Mouse (Mus musculus) kidney, adult 2 months (tissue): Measurements from ENCODE around the gene Pla2g4a. TPM values are rescaled to one million over a fixed set of nuclear protein-coding genes. Genes with fewer than 3 reads are reported as not detected.

Source experiments
- DNase-seq: peaks from one replicate; pipeline ENCODE4 v3.0.0; 2021
- H3K27ac ChIP-seq: fragments of 200-500 bp; 2 replicates; pipeline ENCODE4 v1.5.1; 2012; ENCODE audit warnings: low read depth, low read length, control low read depth, inconsistent platforms; ENCODE audit not compliant: insufficient read depth
- H3K27me3 ChIP-seq: fragments of 200-500 bp; replicated peaks from 2 replicates; pipeline ENCODE4 v1.6.1; 2012; ENCODE audit warnings: mild to moderate bottlenecking, moderate library complexity, low read length, inconsistent platforms; ENCODE audit not compliant: control insufficient read depth, insufficient read depth
- H3K36me3 ChIP-seq: fragments of 200-500 bp; 2 replicates; pipeline ENCODE4 v1.6.1; 2012; ENCODE audit warnings: mild to moderate bottlenecking, moderate library complexity, low read length, inconsistent platforms; ENCODE audit not compliant: control insufficient read depth, insufficient read depth
- H3K4me1 ChIP-seq: fragments of 200-500 bp; 2 replicates; pipeline ENCODE4 v1.6.1; 2011; ENCODE audit warnings: low read length; ENCODE audit not compliant: control insufficient read depth, insufficient read depth
- H3K4me3 ChIP-seq: fragments of 200-500 bp; 2 replicates; pipeline ENCODE4 v1.5.1; 2011; ENCODE audit warnings: mild to moderate bottlenecking, low read depth, low read length, control low read depth; ENCODE audit not compliant: insufficient read depth
- CTCF ChIP-seq: fragments of 200-500 bp; conservative IDR thresholded peaks from 2 replicates; pipeline ENCODE4 v1.5.1; 2011; ENCODE audit warnings: low read depth, mild to moderate bottlenecking, control low read depth, low read length, moderate library complexity, mixed read lengths; ENCODE audit not compliant: insufficient read depth, insufficient read length
- POLR2A ChIP-seq: fragments of 200-500 bp; IDR thresholded peaks from one replicate; pipeline ENCODE4 v1.6.1; 2011; ENCODE audit warnings: low read depth, low read length, control low read depth
- WGBS: fragments of 180-500 bp; shearing (Covaris S2); methylation state at CpG from one replicate; pipeline ENCODE4 v1.1.7; 2018; 5-methylcytosine and 5-hydroxymethylcytosine counted together
- polyA plus RNA-seq: library from polyadenylated mRNA; depleted of rRNA; stranded (reverse); fragments of >200 nt; gene quantifications from 2 replicates; pipeline ENCODE4 v1.2.3, GENCODE M21; 2012

The Pla2g4a gene
- polyA plus RNA-seq, 1 experiment: 3.4 TPM

GRCm38 (mm10) chr1:149878175-149878574 is 82.9 kb downstream of the Pla2g4a start:
- WGBS: 79% methylated on average over 3 of the region's 3 CpGs
- Histone ChIP-seq H3K36me3 (no peaks in the 10 kb centered on the region), H3K27me3 (no peaks in the 10 kb centered on the region), H3K27ac (no peak overlapping the region), H3K4me1 (no peaks in the 10 kb centered on the region), H3K4me3 (no peak overlapping the region)
- TF ChIP-seq POLR2A (no peak), CTCF (no peak)
- no peak for DNase-seq

DNA sequence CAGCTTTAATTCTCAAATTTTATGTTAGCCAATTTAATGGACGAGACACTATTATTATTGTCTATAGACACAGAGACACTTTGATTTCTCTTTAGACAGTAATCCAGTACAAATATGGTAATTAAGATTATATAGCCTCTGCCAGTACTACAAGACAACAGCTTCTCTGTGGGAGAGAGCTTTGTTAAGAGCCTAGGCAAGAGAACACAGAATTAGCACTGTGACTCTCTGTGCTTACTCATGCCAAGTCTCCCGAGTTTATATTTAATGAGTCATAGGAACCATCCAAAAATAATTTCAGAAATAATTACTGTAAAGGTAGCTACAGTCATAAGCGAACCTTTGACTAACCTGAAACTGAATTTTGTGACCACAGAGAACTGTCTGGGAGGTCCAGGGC is 84.6 kb downstream of the Pla2g4a start:
- TF ChIP-seq CTCF (no peak), POLR2A (no peak)
- H3K4me1 ChIP-seq: no peaks in the 10 kb centered on the region
- WGBS: 79% methylated on average over 3 of the region's 3 CpGs
- H3K27me3 ChIP-seq: no peaks in the 10 kb centered on the region
- H3K36me3 ChIP-seq: no peaks in the 10 kb centered on the region; the same call in 1 of the 2 replicates
- no peak overlapping the region for H3K27ac ChIP-seq
- no peak for DNase-seq
- no peak overlapping the region for H3K4me3 ChIP-seq

DNA sequence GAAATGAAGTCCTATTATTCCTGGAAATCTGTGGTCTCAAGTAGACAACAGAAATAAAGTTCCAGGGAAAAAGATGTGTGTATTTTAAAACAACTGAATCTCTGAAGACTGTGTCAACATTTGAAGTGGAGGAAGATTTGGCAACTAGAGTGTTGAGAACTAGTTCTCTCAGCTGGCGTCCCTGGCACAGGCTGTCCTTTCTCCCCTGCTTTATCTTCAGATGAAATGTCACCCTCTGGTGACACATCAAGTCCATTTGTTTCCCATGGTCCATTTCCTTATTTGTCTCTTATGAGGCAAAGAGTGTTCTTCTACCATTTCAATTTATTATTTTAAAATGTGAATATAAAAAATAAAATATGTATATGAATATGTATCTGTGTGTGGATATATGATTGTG is 89.5 kb downstream of the Pla2g4a start:
- no peak for DNase-seq
- H3K36me3 ChIP-seq: no peaks in the 10 kb centered on the region; the same call in 1 of the 2 replicates
- WGBS: 82% methylated on average over 1 of the region's 1 CpGs
- no peaks in the 10 kb centered on the region for H3K4me1 ChIP-seq
- H3K4me3 ChIP-seq: no peak overlapping the region
- no peaks in the 10 kb centered on the region for H3K27me3 ChIP-seq
- no peak overlapping the region for H3K27ac ChIP-seq
- TF ChIP-seq CTCF: no peak
- no peak for TF ChIP-seq POLR2A

- no peaks in the 10 kb centered on the region for H3K27me3 ChIP-seq
- H3K4me1 ChIP-seq: 0 out of 2 replicates have a peak, but pooled peaks cover 2% of the 10 kb centered on the region
- TF ChIP-seq POLR2A (no peak), CTCF (no peak)
- no peaks in the 10 kb centered on the region; the same call in 1 of the 2 replicates for H3K36me3 ChIP-seq
- no peak overlapping the region for H3K27ac ChIP-seq
- DNase-seq: no peak
- H3K4me3 ChIP-seq: no peak overlapping the region
Observed at GRCm38 (mm10) chr1:149867323-149867722, 93.8 kb downstream of the Pla2g4a start.

DNA sequence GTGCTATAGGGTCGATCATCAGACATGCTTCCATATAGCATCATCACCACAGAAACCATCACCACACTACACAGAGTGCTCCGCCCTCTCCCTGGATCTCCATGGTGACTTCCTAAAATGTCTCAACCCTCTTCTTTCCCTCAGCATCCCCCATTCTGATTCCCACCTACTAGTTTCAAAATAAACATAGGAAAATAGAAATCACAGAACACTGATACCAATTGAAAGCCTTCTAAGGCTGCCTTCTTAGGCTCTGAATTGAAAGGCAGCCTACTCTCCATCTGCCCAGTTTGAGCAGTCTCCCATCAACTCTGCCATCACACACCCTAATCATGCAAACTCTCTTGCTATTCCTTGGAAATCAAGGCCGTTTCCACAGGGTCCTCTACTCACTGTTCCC is 94.9 kb downstream of the Pla2g4a start:
- no peak for DNase-seq
- Histone ChIP-seq H3K4me1 (0 out of 2 replicates have a peak, but pooled peaks cover 2% of the 10 kb centered on the region), H3K27ac (no peak overlapping the region), H3K36me3 (no peaks in the 10 kb centered on the region), H3K27me3 (no peaks in the 10 kb centered on the region), H3K4me3 (no peak overlapping the region)
- TF ChIP-seq POLR2A: no peak
- no peak for TF ChIP-seq CTCF
- 93% methylated on average over 3 of the region's 3 CpGs for WGBS

- WGBS: 19% methylated on average over 6 of the region's 6 CpGs
- no peaks in the 10 kb centered on the region for H3K27me3 ChIP-seq
- no peak overlapping the region for H3K4me3 ChIP-seq
- TF ChIP-seq POLR2A (no peak), CTCF (no peak)
- peak; percentile 17 for DNase-seq
- peak overlapping the region; percentile 55; the same call in 1 of the 2 replicates for H3K27ac ChIP-seq
- H3K4me1 ChIP-seq: 0 out of 2 replicates have a peak, but pooled peaks cover 2% of the 10 kb centered on the region
- H3K36me3 ChIP-seq: no peaks in the 10 kb centered on the region
Observed at GRCm38 (mm10) chr1:149862801-149863200, 98.3 kb downstream of the Pla2g4a start.

DNA sequence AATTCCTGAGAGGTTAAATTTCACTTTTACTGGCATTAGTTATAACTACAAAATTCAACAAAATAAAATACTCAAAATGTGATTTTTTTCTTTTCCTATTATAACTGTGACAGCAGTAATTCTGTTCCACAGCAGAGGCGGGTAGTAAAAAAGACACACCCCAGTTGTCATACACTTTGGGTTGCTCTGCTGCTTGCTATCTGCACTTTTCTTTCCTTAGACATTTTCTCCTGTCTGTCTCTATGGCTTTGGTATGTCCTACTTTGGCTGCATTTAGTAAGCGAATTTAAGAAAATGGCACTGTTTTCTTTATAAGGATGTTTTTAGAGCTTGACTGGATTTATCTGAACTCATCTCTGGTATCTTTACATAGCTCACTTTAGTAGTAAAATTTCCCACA is 98.9 kb downstream of the Pla2g4a start:
- no peak for DNase-seq
- no peak for TF ChIP-seq POLR2A
- no peak for TF ChIP-seq CTCF
- Histone ChIP-seq H3K27me3 (no peaks in the 10 kb centered on the region), H3K4me3 (no peak overlapping the region), H3K4me1 (0 out of 2 replicates have a peak, but pooled peaks cover 2% of the 10 kb centered on the region), H3K27ac (no peak overlapping the region), H3K36me3 (no peaks in the 10 kb centered on the region)
- WGBS: 90% methylated on average over 2 of the region's 2 CpGs
